In the genomic region with DNA sequence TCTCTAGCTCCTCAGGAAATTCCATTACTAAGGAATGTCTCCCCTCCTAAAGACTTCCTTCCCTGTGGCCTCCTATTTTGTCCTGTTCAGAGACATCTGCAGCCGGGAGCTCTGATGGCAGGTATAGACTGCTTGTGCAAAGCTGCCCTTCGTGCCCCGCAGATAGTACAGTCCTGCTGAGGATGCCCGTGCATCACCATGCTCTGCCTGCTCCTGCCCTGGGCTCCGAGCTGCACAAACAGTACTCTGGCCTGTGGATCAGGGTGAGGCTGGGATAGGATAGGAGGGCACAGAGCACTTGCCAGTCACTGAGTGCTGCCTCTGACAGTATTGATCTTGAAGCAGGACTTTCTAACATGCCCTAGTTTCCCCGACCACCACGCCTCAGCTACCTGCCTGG, we compare ENCODE assay signal across 25 mouse cellular contexts. TPM values are rescaled to one million over a fixed set of nuclear protein-coding genes. Genes with fewer than 3 reads are reported as not detected.
DNase-seq lines count a peak whose midpoint lies in the region; ATAC-seq and TF ChIP-seq lines count a peak whose summit lies in the region.
"Had no signal": no experiment of that assay in that cellular context is flagged by ENCODE, and none has a peak within 500 bp of the region (broad histone marks: within the 10 kb centered on the region; RNA-seq: fewer than 3 reads in every experiment).

No protein-coding gene starts in this region.

- H3K9me3 ChIP-seq in kidney, embryonic 16.5 days (ENCODE audit: low read length), result no peaks in the 10 kb centered on the region
- no peaks in the 10 kb centered on the region for H3K9me3 ChIP-seq in lung, embryonic 14.5 days (ENCODE audit: low read depth, low read length)
- H3K9me3 ChIP-seq in embryonic facial prominence, embryonic 14.5 days (ENCODE audit: control insufficient read depth, low read length), result no peaks in the 10 kb centered on the region
- H3K9me3 ChIP-seq: embryonic facial prominence, embryonic 12.5 days; embryonic facial prominence, embryonic 15.5 days; forebrain, embryonic 10.5 days; forebrain, embryonic 12.5 days had no signal

- no peak for TF ChIP-seq CTCF in kidney, adult 2 months (conservative IDR thresholded peaks at IDR 0.05; ENCODE audit: insufficient read depth, insufficient read length, low read depth, low read length)
- no peak for TF ChIP-seq CTCF in lung, embryonic 14.5 days (IDR thresholded peaks at IDR 0.05; ENCODE audit: low read depth)

- H3K4me3 ChIP-seq in kidney, embryonic 16.5 days (ENCODE audit: low read length), result no peak overlapping the region
- no peak overlapping the region for H3K4me3 ChIP-seq in kidney, adult 2 months (ENCODE audit: insufficient read depth, low read depth, low read length)
- no peak overlapping the region for H3K4me3 ChIP-seq in lung, embryonic 14.5 days (ENCODE audit: low read depth, low read length)
- no peak overlapping the region for H3K4me3 ChIP-seq in embryonic facial prominence, embryonic 14.5 days (ENCODE audit: low read depth, low read length)
- H3K4me3 ChIP-seq: embryonic facial prominence, embryonic 12.5 days; embryonic facial prominence, embryonic 15.5 days; erythroblast, embryonic 14.5 days; forebrain, embryonic 10.5 days; forebrain, embryonic 12.5 days had no signal

- H3K9ac ChIP-seq in kidney, embryonic 16.5 days (replicated peaks; ENCODE audit: low read length), result no peak overlapping the region
- H3K9ac ChIP-seq in lung, embryonic 14.5 days, result no peak overlapping the region
- no peak overlapping the region for H3K9ac ChIP-seq in embryonic facial prominence, embryonic 14.5 days (ENCODE audit: low read depth, low read length)
- H3K9ac ChIP-seq: embryonic facial prominence, embryonic 12.5 days; embryonic facial prominence, embryonic 15.5 days; forebrain, embryonic 12.5 days had no signal

- 0 out of 2 replicates have a peak, but pooled peaks cover 4% of the 10 kb centered on the region for H3K4me1 ChIP-seq in kidney, embryonic 16.5 days (ENCODE audit: insufficient read depth, low read length)
- H3K4me1 ChIP-seq in kidney, adult 2 months (ENCODE audit: control insufficient read depth, insufficient read depth, low read length), result no peaks in the 10 kb centered on the region
- no peaks in the 10 kb centered on the region for H3K4me1 ChIP-seq in lung, embryonic 14.5 days (ENCODE audit: insufficient read depth)
- 0 out of 2 replicates have a peak, but pooled peaks cover 6% of the 10 kb centered on the region for H3K4me1 ChIP-seq in embryonic facial prominence, embryonic 14.5 days (ENCODE audit: control insufficient read depth, insufficient read depth, low read length)
- H3K4me1 ChIP-seq: forebrain, embryonic 12.5 days had no signal

- H3K4me2 ChIP-seq in kidney, embryonic 16.5 days (replicated peaks; ENCODE audit: low read depth, low read length), result no peak overlapping the region
- no peak overlapping the region for H3K4me2 ChIP-seq in lung, embryonic 14.5 days
- H3K4me2 ChIP-seq in embryonic facial prominence, embryonic 14.5 days (ENCODE audit: low read depth, low read length), result no peak overlapping the region
- H3K4me2 ChIP-seq: embryonic facial prominence, embryonic 12.5 days; forebrain, embryonic 12.5 days had no signal

- WGBS in kidney, embryonic 16.5 days, result 78% methylated on average over 7 of the region's 7 CpGs
- WGBS in kidney, adult 2 months, result 87% methylated on average over 7 of the region's 7 CpGs
- WGBS in lung, embryonic 14.5 days, result 71% methylated on average over 7 of the region's 7 CpGs
- WGBS in embryonic facial prominence, embryonic 14.5 days, result 83% methylated on average over 7 of the region's 7 CpGs

- H3K27ac ChIP-seq in kidney, embryonic 16.5 days (ENCODE audit: low read length), result no peak overlapping the region
- no peak overlapping the region for H3K27ac ChIP-seq in kidney, adult 2 months (ENCODE audit: insufficient read depth, low read depth, low read length)
- H3K27ac ChIP-seq in lung, embryonic 14.5 days (ENCODE audit: low read depth), result no peak overlapping the region
- no peak overlapping the region for H3K27ac ChIP-seq in embryonic facial prominence, embryonic 14.5 days (replicated peaks; ENCODE audit: low read depth, low read length)
- H3K27ac ChIP-seq: embryonic facial prominence, embryonic 12.5 days; embryonic facial prominence, embryonic 15.5 days; forebrain, embryonic 10.5 days; forebrain, embryonic 12.5 days had no signal

- H3K36me3 ChIP-seq in kidney, embryonic 16.5 days (ENCODE audit: insufficient read depth, low read length), result no peaks in the 10 kb centered on the region
- no peaks in the 10 kb centered on the region for H3K36me3 ChIP-seq in kidney, adult 2 months (ENCODE audit: control insufficient read depth, insufficient read depth, low read length)
- H3K36me3 ChIP-seq in lung, embryonic 14.5 days (ENCODE audit: insufficient read depth), result no peaks in the 10 kb centered on the region
- no peaks in the 10 kb centered on the region for H3K36me3 ChIP-seq in embryonic facial prominence, embryonic 14.5 days (ENCODE audit: control insufficient read depth, insufficient read depth, low read length)
- H3K36me3 ChIP-seq: embryonic facial prominence, embryonic 12.5 days; embryonic facial prominence, embryonic 15.5 days; forebrain, embryonic 10.5 days; forebrain, embryonic 12.5 days had no signal

- no peak for DNase-seq in kidney, adult 18-20 months
- DNase-seq in kidney, postnatal 14 days, result peak; percentile 9
- DNase-seq in kidney, adult 2 months, result no peak
- peak; percentile 12 for DNase-seq in lung, embryonic 14.5 days
- no peak for DNase-seq in lung, adult 18-20 months
- DNase-seq in embryonic facial prominence, embryonic 14.5 days (ENCODE audit: low spot score), result peak; percentile 16
- DNase-seq in gastrocnemius, adult 18-20 months (ENCODE audit: low spot score), result no peak
- DNase-seq: adrenal gland, adult 2 months; adrenal gland, postnatal 10 days; adrenal gland, postnatal 25 days; cerebellum, adult 11 months; cerebellum, adult 18-20 months; cerebellum, adult 8-10 months; cerebellum, adult 9-11 months; cerebellum, postnatal 14 days; cerebellum, postnatal 36 days; embryo, embryonic 11 days had no signal

- ATAC-seq in kidney, embryonic 16.5 days (ENCODE audit: low FRiP score, low TSS enrichment), result peak; percentile 59; the same call in 1 of the 2 replicates
- ATAC-seq in lung, embryonic 14.5 days (ENCODE audit: insufficient read depth), result no peak
- ATAC-seq in embryonic facial prominence, embryonic 14.5 days (ENCODE audit: low read depth), result no peak
- ATAC-seq: forebrain, embryonic 14.5 days; forebrain, embryonic 16.5 days had no signal

- TF ChIP-seq POLR2A in kidney, adult 2 months (IDR thresholded peaks at IDR 0.05; ENCODE audit: low read depth, low read length), result no peak

- no peaks in the 10 kb centered on the region for H3K27me3 ChIP-seq in kidney, embryonic 16.5 days (ENCODE audit: insufficient read depth, low read length)
- no peaks in the 10 kb centered on the region for H3K27me3 ChIP-seq in kidney, adult 2 months (replicated peaks; ENCODE audit: control insufficient read depth, insufficient read depth, low read length)
- H3K27me3 ChIP-seq in lung, embryonic 14.5 days (ENCODE audit: insufficient read depth, low read length), result no peaks in the 10 kb centered on the region
- no peaks in the 10 kb centered on the region for H3K27me3 ChIP-seq in embryonic facial prominence, embryonic 14.5 days (replicated peaks; ENCODE audit: control insufficient read depth, insufficient read depth, low read length)
- H3K27me3 ChIP-seq: embryonic facial prominence, embryonic 12.5 days; embryonic facial prominence, embryonic 15.5 days; forebrain, embryonic 12.5 days had no signal

RNA-seq across cellular contexts. Expression of a gene that starts 18.8 kb away (rescaled TPM):
- 4.5 and 4.8 TPM in 2 replicates for polyA plus RNA-seq in kidney, embryonic 16.5 days (2015; fragmentation: Nextera tagmentation; extraction: Ambion mirVana)
- polyA plus RNA-seq in kidney, adult 2 months (2012; rRNA removed), result 8.9 and 9.3 TPM in 2 replicates
- polyA plus RNA-seq in lung, embryonic 14.5 days (2014; fragmentation: Nextera tagmentation; extraction: Ambion mirVana), result 13.6 and 14.3 TPM in 2 replicates
- polyA plus RNA-seq in embryonic facial prominence, embryonic 14.5 days (2014; fragmentation: Nextera tagmentation; extraction: Ambion mirVana), result 13.7 and 16.4 TPM in 2 replicates
- 1 to 10 TPM; 7.1 to 7.4 TPM for total RNA-seq in gastrocnemius, adult 18-20 months (2021)

Comparison
In these comparisons a context has a peak if more than half of its experiments do, and no peak if none do; other contexts are left out.
1. DNase-seq: peak in kidney, postnatal 14 days (single experiment), lung, embryonic 14.5 days (single experiment) and embryonic facial prominence, embryonic 14.5 days (single experiment); none in kidney, adult 18-20 months (single experiment), kidney, adult 2 months (single experiment), lung, adult 18-20 months (0 of 2) and gastrocnemius, adult 18-20 months (single experiment).